Mouse (Mus musculus) neutrophil, adult 5-6 weeks (primary cell): ENCODE measurements around the gene Gm49661. TPM values are rescaled to one million over a fixed set of nuclear protein-coding genes. Genes with fewer than 3 reads are reported as not detected.

Source experiments
- ATAC-seq: fragments of 151-379, 151-347 bp; 2 replicates; pipeline ENCODE4 v1.8.0; 2017; ENCODE audit warnings: mild to moderate bottlenecking, moderate TSS enrichment; ENCODE audit not compliant: insufficient number of reproducible peaks, poor library complexity, low FRiP score, severe bottlenecking; ENCODE audit errors: extremely low read depth
- total RNA-seq: library from RNA; stranded (forward); fragments of 200-1000 nt; gene quantifications from 2 replicates; pipeline ENCODE4 v1.2.3, GENCODE M21; 2017

The Gm49661 gene
- total RNA-seq, 1 experiment from 2014 or later: not detected

DNA sequence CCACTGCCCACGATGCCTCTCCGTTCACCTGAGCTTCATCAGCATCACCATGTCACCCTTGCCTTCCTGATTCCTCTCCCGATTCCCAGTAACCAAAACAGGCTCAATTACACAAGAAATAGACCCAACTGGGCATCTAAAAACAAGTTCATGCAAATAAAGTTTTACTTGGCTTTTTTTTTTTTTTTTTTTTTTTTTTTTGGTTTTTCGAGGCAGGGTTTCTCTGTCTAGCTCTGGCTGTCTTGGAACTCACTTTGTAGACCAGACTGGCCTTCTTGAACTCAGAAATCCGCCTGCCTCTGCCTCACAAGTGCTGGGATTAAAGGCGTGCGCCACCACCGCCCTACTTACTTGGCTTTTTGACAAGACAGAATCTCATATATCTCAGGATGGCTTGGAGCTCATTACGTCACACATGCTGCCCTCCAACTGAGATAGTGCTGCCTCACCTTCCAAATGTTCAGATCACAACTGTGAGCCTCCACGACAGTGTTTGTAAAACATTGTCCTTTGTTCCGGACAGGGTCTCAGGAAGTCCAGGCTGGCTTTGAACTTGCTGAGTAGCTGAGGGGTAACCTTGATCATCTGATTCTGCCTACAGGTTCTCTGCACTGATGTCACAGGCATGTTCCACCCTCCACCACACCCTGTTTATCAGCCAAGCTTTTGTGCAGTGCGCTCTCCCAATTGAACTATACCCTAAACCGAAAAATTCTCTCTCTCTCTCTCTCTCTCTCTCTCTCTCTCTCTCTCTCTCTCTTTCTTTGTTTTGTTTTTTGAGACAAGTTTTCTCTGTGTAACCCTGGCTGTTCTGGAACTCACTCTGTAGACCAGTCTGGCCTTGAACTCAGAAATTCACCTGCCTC, 31.4 kb downstream of the Gm49661 start:
- no peak for ATAC-seq

DNA sequence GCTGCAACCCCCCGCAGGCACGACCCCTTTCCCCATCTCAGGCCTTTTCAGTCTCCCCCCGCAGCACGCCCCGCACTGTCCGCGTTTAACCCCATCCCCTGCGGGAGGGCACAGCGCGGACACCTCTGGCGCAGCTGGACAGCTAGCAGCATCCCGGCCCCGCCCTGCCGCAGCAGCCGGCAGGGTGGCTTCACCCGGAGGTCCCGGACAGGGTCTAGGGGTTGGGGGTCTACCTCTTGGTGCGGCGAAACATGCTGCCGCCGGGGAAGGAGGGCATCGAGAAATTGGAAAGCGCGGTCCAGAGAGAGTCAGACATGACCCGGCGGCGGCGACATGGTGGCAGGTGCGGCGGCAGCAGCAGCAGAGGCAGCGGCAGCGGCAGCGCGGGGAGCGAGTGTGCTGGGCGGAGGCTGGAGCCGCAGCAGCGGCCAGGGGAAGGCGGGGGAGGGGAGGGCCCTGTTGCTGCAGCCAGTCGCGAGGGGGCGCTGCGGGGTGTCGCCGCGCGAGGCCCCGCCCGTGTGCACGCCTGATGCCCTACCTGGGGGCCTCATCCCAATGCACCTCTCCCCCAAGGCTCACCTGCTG, 32.2 kb downstream of the Gm49661 start, which contains the start of gene Mast1:
Gene Mast1 (minus strand): TSS at position 398 of the 585 bp plus-strand sequence.
- peak; percentile 31 for ATAC-seq

DNA sequence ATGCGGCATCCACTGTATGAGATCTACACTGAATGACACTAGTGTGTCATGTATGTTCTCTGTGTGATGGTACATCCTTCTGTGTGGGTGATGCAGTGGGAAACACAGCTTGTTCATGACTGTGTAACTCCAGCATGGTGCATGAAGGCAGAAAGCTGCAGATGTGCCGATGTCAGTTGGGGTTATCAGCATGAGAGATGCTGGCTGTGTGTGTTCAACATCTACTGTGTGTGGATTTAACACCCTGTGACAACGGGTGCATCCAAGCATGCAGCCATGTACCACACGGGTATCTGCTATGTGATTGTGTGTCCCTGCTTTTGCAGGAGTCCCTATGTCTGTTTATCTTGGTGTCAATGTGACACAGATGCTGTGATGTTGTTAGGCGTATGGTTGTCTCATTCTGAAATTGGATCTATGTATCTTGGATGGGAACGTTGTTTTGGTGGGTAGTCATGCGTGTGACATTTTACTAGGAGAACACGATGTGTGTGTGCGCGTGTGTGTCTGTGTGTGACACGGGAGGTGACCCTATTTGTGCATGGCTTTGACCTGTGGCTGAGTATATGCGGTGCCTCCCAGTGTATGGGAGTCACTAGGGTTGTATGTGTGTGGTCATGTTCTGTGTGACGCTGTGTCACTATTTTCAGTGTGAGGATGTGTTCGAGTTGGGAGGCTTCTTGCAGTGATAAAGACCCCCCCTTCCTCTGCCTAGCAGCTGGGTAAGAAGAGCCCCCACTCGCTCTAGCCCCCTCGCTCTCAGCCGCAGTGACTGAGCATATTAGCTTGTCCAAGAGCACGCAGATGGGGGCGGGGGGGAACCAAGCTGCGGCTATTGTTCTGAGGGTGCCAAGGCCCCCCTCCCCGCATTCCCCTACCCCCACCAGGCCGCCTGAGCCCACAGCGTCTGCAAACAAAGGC, 32.9 kb downstream of the Gm49661 start:
- no peak for ATAC-seq

DNA sequence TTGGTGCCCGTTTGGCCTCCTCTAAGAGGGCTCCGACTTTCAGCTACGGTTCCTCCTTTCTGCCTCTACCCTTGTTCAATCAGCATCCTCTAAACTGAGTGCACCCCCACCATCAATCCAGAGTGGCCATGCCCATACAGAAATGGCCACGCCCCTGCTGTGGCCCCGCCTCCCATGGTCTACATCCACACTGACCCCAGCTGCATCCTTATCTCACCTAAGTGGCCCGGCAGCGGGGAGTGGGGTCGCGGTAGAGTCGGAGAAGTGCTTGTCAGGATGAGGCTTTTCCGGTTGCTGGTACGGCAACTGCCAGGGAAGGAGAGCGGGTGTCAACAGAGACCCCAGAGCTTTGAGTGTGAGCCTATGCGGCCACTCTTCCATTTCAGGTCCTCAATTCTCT, 33.7 kb downstream of the Gm49661 start:
- ATAC-seq: 0 out of 2 replicates have a peak, but pooled peaks have one; percentile 24

DNA sequence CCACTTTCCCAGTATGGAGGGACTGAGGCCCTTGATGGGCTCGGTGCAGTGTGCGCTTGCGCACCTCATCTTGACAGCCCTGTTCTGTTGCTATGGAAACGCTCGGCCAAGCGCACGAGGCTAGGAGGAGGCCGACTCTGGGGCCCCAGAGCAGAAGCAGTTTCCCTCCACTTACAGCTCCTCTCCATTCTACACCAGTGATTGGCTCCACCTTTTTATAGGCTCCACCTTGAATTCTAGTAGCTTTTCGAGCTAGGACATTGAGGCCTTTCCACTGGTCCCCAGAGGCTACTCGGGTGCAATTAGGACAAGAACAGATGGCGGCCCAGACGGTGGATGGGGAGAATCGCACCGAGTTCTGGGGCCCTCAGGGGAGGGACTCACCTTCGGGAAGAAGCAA, 34.4 kb downstream of the Gm49661 start:
- no peak; the same call in 1 of the 2 replicates for ATAC-seq

DNA sequence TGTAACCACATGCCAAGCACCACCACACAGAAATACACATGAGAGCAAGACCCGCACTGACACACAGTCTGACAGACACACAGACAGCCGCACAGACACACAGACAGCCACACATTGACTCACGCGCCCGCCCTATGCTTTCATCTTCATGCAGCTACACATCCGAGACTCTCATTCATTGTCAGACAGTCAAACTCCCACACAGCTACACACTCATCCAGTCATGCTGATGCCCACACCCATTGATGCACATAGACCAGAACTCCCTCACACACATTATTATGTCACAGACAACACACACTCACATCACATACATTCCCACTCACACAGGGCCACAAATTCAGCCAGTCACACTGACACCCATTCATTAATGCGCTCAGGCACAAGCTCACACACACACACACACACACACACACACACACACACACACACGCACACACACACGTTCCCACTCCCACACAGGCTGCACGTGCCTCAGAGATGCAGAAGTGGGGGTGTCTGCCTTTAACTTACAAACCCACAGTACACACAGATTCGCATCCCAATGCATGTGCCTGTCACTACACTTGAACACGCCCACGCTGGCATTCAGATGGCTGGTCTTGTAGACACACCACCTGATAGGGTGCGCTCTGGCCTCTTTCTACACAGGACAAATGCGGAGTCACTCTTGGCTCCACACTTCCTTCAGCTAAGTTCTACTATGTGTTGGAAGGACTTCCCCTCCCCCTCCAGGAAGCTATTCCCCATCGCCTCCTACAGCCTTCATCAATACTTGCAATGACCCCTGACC, 35.3 kb downstream of the Gm49661 start:
- no peak for ATAC-seq

DNA sequence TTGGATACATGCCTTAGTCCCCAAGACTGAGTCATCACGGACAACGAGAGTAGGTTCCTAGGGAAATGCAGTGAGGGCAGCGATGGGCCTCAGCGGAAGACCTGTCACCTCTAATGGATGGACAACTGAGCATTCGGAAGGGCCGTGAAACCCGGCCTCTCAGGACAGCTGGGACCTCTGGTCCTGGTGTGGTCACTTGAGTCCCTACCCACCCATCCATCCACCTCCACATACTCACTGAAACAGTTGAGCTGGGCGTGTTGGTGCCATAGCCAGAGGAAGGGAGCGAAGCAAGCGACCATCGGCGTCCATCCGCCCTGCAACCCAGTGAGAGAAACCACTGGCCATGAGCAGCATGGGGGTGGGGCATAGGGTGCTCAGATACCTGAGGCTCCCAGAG, 38.7 kb downstream of the Gm49661 start:
- no peak for ATAC-seq

DNA sequence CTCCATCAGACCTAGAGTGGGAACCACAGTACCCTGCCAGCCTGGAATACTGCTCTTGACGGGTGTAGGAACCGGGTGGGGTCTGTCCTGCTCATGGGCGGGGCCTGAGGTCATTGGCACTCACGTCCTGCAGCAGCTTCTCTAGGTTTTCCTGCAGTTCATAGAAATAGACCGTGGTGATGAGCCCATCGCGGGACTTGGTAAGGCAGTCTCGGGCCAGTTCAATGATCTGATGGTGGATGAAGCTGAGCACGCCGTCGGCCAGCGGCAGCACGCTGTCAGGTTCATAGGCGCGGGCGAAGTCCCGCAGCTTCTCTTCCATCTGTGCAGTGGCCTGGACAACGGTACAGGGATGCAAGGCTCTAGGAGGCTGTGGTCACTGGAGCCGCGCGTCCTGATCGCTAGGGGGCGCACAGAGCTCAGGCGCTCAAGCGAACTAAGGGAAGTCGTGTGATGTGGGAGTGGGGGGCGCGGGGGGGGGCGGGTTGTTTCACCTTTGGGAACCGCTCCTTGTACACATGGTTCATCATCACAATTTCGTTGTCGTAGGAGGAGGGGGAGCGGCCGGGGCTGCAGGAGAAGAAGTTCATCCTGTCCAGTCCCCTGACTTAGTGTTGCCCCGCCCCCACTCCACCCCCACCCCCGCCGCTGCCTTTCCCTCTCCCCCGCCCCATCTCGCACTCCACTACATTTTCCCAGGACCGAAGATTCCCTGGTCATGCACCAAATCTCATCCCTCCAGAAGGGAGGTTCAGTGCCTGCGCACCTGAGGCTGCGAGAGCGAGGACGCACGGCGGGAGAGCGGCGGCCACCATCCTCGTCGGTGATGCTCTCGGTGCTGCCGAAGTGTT, 40.6 kb downstream of the Gm49661 start:
- ATAC-seq: peak; percentile 66; the same call in 1 of the 2 replicates

DNA sequence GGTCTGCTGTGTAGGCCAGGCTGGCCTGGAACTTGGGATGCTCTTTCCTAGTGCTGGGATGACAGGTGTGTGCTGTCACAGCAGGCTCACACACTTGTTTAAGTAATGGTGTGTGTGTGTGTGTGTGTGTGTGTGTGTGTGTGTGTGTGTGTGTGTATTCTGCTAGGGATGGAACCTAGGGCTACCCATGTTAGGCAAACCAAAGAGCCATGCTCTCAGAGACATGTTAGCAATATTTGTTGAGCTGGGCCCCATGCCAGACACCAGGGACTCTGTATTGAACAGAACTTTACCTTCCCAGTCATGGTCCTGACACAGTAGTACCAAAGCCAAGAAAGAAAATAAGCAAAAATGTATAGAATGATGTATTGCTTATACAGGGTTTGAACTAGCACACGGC, 41.7 kb downstream of the Gm49661 start:
- ATAC-seq: no peak

DNA sequence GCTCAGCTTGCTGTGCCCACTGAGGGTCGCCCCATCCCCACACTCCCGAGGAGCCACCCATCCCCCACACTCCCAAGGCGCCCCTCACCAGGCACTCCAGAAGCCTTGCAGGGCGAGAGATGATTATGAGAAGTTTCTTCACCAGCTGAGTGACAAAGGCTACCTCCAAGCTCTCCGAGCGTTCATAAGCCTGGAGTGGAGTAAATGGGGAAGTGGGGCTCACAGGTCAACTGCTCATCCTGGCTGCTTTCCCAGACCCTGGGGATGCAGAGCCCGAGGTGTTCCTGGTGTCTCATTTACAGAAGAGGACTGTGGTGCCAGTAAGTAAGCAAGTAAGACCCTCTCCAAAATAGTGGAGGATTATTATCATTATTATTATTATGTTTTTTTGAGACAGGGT, 43.7 kb downstream of the Gm49661 start:
- ATAC-seq: no peak

DNA sequence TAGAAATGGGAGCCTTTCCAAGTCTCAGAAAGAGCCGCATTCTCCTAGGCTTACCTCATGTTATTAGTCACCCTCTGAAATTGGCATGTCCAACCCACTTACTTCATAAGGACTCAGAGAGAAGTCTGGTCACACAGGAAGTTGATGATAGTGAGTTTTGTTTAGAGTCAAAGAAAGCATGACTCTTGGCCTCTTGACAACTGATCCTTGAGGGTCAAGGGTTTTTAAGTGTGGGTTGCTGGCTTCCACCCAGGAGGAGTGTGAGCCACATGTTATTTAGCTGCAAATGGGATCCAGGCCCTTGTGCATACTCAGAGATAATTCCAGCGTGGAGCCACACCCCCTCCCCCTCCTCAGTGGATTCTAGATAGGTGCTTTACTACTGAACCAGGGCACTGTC, 47.6 kb downstream of the Gm49661 start:
- ATAC-seq: no peak

DNA sequence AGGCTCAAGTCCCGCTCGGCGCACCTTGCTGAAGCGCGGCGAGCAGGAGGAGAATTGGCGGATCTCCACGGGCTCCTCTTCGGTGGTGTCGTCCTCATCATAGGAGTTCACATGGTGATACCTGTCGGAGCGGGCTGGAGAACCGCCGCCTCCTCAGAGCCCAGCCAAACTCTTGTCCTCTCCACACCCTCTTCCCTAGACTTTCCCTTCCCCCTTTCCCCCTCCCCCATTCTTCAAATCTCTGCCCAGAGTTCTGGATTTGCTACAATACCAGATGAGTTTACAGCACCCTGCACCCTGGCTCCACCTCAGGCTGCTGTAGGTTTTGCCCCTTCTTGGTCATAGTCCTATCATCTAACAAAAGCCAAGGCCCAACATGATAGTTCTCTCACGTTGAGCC, 50.6 kb downstream of the Gm49661 start:
- ATAC-seq: no peak

DNA sequence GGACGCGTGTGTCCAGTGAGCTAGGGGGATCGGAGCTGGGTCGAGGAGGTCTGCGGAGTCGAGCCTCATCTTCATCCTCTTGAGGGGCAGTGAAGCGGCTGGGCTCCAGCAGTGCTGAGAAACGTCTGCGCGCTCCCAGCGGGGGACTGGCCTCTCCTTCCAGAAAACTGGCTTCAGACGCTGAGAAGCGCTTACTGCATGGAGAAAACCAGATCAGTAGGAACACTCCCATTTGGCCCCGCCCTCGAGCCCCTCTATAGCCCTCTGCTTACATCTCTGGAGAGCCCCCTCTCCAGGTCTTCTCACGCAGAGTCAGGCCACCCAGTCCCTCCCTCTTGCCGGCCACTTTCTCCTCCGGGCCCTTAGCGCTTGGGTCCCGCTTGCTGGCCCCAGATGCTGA, 51.5 kb downstream of the Gm49661 start:
- no peak for ATAC-seq

Other genes starting within 250 kb of the Gm49661 start
- gene G430095P16Rik, start 246.4 kb downstream of the Gm49661 start, total RNA-seq: 0.61 and 3.4 TPM in 2 replicates
- 1.7 and 3.4 TPM in 2 replicates for gene Nfix, start 169.1 kb downstream of the Gm49661 start, total RNA-seq
- 4.5 and 5.5 TPM in 2 replicates for gene Dand5, start 146.6 kb downstream of the Gm49661 start, total RNA-seq
- 14.1 and 16.7 TPM in 2 replicates for gene Gadd45gip1, start 137.9 kb downstream of the Gm49661 start, total RNA-seq
- gene Rad23a, start 128.8 kb downstream of the Gm49661 start, total RNA-seq: 46.6 and 57.8 TPM in 2 replicates
- 690 and 751 TPM in 2 replicates for gene Calr, start 122.5 kb downstream of the Gm49661 start, total RNA-seq
- gene Farsa, start 112.4 kb downstream of the Gm49661 start, total RNA-seq: 50.7 and 56.2 TPM in 2 replicates
- gene Syce2, start 97.3 kb downstream of the Gm49661 start, total RNA-seq: 4.4 and 5.5 TPM in 2 replicates
- gene Gcdh, start 75.5 kb downstream of the Gm49661 start, total RNA-seq: 21.0 and 21.5 TPM in 2 replicates
- not detected in 2 replicates for gene Klf1, start 67.5 kb downstream of the Gm49661 start, total RNA-seq
- 31.7 and 34.7 TPM in 2 replicates for gene Dnase2a, start 60.9 kb downstream of the Gm49661 start, total RNA-seq
- 0.12 and 0.23 TPM in 2 replicates for gene Mast1, start 32.1 kb downstream of the Gm49661 start, total RNA-seq
- gene Rtbdn, start 22.4 kb downstream of the Gm49661 start, total RNA-seq: not detected in 2 replicates
- 92.5 and 96.9 TPM in 2 replicates for gene Prdx2, start 154 bp upstream of the Gm49661 start, total RNA-seq
- 26.5 and 36.0 TPM in 2 replicates for gene Rnaseh2a, start 334 bp upstream of the Gm49661 start, total RNA-seq
- 867 and 1,013 TPM in 2 replicates for gene Junb, start 9.3 kb upstream of the Gm49661 start, total RNA-seq
- gene Hook2, start 21.2 kb upstream of the Gm49661 start, total RNA-seq: 8.6 and 12.0 TPM in 2 replicates
- not detected in 2 replicates for gene Best2, start 45.1 kb upstream of the Gm49661 start, total RNA-seq
- 38.9 and 43.1 TPM in 2 replicates for gene Asna1, start 55.8 kb upstream of the Gm49661 start, total RNA-seq
- 124 and 193 TPM in 2 replicates for gene Trir, start 57.4 kb upstream of the Gm49661 start, total RNA-seq
- gene Tnpo2, start 67.5 kb upstream of the Gm49661 start, total RNA-seq: 16.9 TPM in 2 replicates
- 6.3 and 7.9 TPM in 2 replicates for gene Fbxw9, start 90.6 kb upstream of the Gm49661 start, total RNA-seq
- not detected in 2 replicates for gene Gm5741, start 98.5 kb upstream of the Gm49661 start, total RNA-seq
- 41.9 and 48.2 TPM in 2 replicates for gene Dhps, start 102.3 kb upstream of the Gm49661 start, total RNA-seq
- gene Wdr83os, start 111.3 kb upstream of the Gm49661 start, total RNA-seq: 22.0 and 23.6 TPM in 2 replicates
- 15.8 and 17.6 TPM in 2 replicates for gene Wdr83, start 111.9 kb upstream of the Gm49661 start, total RNA-seq
- gene Man2b1, start 113.8 kb upstream of the Gm49661 start, total RNA-seq: 192 and 197 TPM in 2 replicates
- gene Zfp791, start 153.7 kb upstream of the Gm49661 start, total RNA-seq: not detected in 2 replicates
- not detected in 2 replicates for gene Cks1brt, start 182.5 kb upstream of the Gm49661 start, total RNA-seq